Mouse (Mus musculus): ENCODE data around the gene Hist1h3a. TPM values are rescaled to one million over a fixed set of nuclear protein-coding genes. Genes with fewer than 3 reads are reported as not detected.
A peak's percentile ranks its signal among the peaks of the same experiment; 100 is the strongest.
"Not testable (repeated sequence)": the region's sequence is repeated elsewhere in the genome, so short reads cannot be mapped to it uniquely, and the experiment has no call there.

The Hist1h3a gene
- 10 to 100 TPM; 16.6 to 17.0 TPM for total RNA-seq (2021)

DNA sequence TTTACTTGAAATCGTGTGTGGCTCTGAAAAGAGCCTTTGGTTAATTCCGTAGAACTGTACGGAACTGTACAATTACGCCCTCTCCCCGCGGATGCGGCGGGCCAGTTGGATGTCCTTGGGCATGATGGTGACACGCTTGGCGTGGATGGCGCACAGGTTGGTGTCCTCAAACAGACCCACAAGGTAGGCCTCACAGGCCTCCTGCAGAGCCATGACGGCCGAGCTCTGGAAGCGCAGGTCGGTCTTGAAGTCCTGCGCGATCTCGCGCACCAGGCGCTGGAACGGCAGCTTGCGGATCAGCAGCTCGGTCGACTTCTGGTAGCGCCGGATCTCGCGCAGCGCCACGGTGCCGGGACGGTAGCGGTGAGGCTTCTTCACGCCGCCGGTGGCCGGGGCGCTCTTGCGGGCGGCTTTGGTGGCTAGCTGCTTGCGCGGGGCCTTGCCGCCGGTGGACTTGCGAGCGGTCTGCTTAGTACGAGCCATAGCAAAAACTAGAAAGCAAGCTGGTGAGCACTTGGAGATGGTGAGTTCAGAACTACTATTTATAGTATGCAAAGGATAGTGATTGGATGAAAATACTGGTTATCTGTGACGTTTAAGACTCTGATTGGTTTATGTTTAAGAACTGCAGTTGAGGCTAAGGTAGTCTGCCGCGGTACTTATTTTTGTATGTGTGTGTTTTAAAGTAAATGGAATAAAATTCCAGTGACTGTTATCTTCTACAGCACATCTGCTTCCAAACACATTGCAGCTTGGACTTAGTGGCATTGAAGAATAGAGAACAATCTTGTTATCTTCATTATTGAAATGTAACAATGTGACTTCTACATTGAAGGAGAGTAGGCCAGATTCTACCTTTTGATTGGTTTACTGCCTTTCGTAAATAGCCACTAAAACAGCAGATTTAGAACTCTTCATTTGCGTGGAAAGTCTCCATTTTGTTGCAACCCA lies at the start of gene Hist1h3a:
Gene Hist1h3a, minus strand, starts transcription at position 516 of the 951 bp plus-strand sequence.
- intact Hi-C loops (cut with DNase I): loop anchor here (5.0 to 10.0 kb wide), 2 partner anchors 140 to 397 kb away; partner anchors contain the start of genes Hist1h1e, Hist1h2be and Zfp322a
- peak; percentile 49 to 66 for DNase-seq

DNA sequence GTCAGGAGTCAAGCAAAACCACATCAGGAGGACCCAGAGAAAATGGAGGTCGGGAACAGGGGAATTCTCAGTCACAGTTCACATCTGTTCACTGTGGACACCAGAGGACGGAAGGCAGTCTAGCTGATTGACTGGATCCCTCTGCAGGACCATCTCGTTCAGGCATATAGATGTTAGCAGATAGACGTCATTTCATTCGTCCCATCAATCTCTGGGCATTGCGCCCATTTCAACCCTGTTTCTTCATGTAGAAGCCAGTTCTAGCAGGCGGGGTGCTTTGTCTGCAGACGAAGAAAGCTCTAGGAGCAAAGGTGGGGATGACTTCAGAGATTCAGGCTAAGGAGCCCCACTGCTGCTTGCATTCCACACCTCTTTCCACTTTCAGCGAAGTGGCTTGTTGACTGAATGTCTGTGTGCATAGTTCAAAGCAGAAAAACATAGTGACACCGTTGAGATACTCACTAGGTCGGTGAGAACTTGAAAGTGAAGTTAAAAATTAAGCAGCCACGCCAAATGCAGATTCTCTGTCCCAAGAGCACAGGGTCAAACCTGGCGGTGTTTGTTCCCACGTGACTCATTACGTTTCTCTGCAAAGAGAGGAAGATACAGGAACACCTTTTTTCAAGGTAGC lies 44.4 kb upstream of the Hist1h3a start, which contains the start of gene Slc17a2:
Gene Slc17a2, plus strand, starts transcription at position 572 of the 631 bp plus-strand sequence.
- intact Hi-C loops (cut with DNase I): no loop called here
- no peak for DNase-seq

DNA sequence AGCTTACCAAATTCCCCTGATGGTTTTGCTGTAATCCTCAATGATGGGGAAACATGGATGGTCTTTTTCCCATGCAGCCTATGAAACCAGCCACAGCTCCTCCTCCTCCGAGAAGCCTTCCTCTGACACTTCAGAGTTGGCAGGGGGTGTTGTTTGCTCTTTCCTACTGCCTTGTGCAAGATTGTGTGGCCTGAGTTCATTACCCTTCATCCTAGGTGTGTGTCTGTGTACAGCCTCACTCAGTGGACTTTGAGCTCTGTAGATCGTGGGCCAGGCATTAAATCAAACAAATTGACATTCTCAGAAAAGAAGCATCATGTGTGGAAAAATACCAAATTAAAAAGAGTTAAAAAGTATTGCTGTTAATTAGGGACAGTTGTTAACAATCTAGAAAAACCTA lies 42.3 kb upstream of the Hist1h3a start:
- intact Hi-C loops (cut with DNase I): no loop called here
- no peak for DNase-seq

DNA sequence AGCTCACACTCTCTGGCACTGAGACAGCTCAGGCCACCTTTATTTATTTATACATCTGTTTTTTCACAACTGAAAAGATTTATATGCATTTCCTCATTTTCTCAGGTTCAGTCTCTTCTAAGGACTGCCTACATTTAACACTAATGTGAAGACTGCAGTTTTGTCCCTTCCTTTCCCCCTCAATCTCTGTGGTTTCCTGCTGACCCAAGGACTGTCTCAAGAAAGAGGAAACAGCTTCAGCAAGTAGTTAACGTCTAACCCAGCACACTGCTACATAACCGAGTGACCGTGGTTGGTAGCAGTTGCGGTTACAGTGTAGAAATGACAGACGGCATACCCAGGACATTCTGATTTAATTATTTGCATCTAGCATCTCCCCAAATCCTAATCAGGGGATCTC lies 37.2 kb upstream of the Hist1h3a start:
- intact Hi-C loops (cut with DNase I): no loop called here
- no peak for DNase-seq

DNA sequence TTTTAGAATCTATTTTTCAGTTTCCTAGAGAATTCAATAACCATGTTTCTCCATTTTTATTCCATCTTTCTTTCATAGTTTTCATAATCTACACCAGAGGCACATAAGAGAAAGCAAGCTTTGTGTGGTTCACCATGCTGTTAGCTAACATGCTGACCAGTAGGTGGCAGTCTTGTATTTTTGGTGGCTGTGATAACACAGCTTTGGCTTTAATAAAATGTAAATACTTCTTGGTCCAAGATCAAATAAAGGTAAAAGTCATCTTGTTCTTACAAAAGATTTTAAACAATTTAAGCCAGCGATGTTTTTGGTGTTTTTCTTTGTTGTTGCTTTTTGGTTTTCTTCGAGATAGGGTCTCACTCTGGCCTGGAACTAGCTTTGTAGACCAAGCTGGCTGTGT lies 30.3 kb upstream of the Hist1h3a start:
- intact Hi-C loops (cut with DNase I): loop anchor here (5.0 kb wide), 2 partner anchors 95 to 505 kb away; no protein-coding TSS in a partner anchor
- peak; percentile 24 to 35 for DNase-seq

DNA sequence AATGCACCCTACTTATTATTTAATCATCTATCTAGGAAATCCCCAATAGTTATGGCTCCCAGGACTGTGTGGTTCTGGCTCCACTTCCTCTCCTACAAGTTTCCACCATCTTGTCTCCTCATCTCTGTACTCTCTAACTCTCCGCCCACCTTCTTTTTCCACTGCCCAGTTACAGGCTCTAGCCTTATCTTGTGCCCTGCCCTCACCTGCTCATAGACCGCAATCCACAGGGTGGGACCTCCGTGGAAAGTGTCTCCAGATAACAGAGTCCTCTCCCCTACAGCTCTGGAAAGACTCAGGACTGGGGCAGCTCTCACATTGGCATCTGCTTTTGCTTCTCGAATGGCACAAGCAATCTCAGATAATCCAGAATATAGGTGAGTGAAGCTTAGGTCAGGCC lies 16.8 kb upstream of the Hist1h3a start:
- intact Hi-C loops (cut with DNase I): no loop called here
- DNase-seq: no peak

DNA sequence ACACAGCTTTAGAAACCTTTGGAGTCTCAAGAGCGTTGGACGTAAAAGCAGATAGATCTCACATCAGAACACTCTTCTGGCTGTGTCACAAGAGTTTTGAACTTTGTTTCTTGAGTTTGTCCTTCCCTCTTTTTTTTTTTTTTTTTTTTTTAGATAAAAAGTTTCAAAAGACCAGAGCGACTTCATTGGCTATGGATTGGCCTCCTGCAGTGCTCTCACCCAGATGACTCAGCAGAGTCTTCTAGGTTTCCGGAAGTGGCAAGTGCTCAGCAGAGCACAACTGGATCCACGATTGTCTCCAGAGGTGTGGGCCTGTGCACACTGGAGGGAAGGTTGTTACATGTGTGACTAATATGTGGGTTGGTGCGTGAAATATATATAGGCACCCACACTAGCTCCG lies 16.2 kb upstream of the Hist1h3a start:
- intact Hi-C loops (cut with DNase I): no loop called here

DNA sequence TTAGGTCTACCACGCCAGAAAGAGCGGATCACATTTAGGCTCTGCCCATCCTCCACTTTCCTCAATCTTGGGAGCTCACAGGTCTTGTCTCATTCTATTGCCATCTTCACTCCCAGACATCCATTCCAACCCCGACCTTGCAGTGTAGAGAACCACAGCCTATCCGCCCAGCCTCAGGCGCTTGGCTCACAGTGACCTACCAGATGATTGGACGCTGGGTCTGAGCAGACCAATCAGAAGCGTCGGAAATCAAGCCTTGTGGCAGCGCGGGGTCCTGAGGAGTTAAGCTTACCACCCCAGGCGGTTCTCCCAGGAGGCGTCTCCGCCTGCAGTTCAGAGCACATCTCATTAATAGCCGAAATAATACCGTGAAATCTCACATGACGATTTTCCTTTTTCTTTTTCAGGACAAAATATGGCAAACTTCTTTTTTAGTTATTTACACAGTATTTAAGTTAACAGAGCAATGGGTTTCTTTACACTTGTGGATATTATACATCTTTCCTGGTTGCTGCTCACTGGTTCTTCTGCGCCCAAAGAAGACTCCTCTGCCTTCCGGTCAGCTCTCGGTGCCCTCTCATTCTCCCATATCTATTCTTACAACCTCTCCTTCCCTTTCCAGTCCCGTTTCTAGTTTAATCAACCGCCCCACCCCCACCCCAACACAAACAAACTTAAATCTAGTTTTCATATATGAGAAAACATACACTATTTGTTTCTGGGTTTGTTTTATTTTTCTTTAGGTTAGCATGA lies 10.6 kb upstream of the Hist1h3a start:
- intact Hi-C loops (cut with DNase I): no loop called here
- DNase-seq: peak in 1 of 2 experiments; percentile 16

More for the DNA sequence above, 16.2 kb upstream of the Hist1h3a start:
- no peak for DNase-seq

DNA sequence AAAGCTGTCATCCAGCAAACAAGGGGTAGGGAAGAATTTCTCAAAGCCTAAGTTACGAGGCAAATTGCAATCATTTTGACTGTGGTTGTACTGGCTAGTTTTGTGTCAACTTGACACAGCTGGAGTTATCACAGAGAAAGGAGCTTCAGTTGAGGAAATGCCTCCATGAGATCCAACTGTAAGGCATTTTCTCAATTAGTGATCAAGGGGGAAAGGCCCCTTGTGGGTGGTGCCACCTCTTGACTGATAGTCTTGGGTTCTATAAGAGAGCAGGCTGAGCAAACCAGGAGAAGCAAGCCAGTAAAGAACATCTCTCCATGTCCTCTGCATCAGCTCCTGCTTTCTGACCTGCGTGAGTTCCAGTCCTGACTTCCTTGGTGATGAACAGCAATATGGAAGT lies 7.4 kb upstream of the Hist1h3a start, which contains the start of gene Trim38:
Gene Trim38, plus strand, starts transcription at position 301 of the 400 bp plus-strand sequence.
- DNase-seq: not testable (repeated sequence)
- intact Hi-C loops (cut with DNase I): loop anchor here (10.0 kb wide), 1 partner anchor 405 kb away; the partner anchor contains the start of gene Zfp322a

DNA sequence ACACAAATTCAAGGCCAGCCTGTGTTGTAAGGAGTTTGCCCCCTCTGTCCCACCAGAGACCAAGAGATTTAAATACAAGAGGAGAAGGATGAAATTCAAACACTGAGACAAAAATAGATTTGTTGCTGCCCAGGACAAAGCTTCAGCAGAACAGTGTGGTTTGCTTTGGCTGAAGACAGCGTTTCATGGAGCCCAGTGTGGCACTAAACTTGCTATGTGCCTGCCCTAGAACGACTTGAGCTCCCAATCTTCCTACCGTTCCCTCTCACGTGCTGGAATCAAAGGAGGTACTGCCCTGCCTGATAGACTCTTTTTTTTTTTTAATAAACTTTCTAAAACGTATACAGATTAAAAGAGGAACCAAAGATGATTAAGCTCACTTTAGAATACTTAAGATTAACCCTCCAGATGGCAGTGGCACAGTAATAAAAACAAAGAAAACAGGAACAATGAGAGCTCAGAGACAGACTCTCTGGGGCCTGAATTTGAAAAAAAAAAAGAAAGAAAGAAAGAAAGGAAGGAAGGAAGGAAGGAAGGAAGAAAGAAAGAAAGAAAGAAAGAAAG lies 6.7 kb upstream of the Hist1h3a start:
- no peak for DNase-seq
- intact Hi-C loops (cut with DNase I): loop anchor here (10.0 kb wide), 1 partner anchor 404 kb away; the partner anchor contains the start of gene Zfp322a

DNA sequence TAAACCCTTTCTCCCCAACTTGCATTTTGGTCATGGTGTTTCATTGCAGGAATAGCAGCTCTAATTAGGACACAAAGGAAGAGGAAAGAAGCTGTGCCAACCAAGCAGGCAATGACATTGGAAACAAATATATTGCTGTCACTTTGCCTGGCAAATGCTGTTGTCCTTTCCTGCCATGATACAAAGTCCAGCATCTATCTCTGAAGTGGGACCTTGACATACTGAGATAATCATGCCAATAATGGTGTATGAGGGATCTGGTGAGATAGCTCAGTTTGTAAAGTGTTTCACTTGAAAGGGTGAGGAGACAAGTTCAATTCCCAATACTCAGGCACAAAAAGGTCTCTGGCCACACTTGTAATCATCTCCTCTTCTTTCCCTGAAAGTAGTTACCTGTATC lies 4.6 kb upstream of the Hist1h3a start:
- DNase-seq: no peak
- intact Hi-C loops (cut with DNase I): loop anchor here (10.0 kb wide), 1 partner anchor 402 kb away; the partner anchor contains the start of gene Zfp322a

DNA sequence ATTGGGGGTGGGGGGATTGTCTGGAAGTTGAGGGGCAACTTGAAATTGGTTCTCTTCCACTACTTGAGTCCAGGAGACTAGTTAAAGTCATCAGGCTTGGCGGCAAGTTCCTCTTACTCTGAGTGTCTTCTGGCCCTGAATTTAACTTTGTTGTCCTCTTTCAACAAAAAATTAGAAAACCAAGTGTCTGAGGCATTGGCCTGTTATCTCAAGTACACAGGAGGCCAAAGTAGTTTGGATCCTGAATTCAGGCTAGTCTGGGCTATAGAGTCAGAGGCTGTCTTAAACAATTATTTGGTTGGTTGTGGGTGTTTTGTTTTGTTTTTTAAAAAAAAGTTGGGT lies 3.0 kb upstream of the Hist1h3a start:
- intact Hi-C loops (cut with DNase I): loop anchor here (10.0 kb wide), 1 partner anchor 400 kb away; the partner anchor contains the start of gene Zfp322a
- DNase-seq: no peak

DNA sequence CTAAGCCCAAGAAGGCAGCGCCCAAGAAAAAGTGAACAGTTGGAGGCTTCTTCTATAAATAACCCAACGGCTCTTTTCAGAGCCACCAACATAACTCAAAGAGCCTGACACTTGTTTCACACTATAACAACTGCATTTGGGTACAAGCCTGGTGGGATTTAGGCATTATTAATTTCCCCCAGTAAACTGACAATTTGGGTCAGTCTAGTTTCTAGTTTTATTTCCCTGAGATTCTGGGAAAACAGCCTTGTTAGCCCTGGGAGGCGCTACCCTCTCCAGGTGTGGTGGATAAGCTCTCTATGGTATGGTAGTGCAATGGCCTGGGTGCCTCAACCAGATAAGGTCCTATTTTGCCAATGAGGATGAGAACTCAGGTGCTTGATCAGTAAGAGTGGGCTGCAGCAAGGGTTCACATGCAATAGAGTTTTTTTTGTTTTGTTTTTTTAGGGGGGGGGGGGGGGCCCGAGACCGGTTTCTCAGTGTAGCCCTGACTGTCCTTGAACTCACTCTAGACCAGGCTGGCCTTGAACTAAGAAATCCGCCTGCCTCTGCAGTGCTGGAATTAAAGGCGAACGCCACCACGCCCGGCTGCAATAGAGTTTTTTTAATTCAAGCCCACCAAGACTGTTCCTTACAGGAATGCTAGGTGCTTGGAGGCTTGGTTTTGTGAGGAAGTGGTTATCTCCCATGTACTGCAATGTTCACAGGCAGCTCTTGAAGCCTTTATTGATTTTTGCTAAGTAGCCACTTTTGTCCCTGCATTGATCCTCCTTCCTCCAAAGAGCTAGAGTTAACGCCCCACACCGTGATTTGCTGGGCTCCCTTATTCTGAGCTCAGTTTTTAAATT lies 2.4 kb upstream of the Hist1h3a start:
- intact Hi-C loops (cut with DNase I): loop anchor here (5.0 to 10.0 kb wide), 2 partner anchors 142 to 400 kb away; partner anchors contain the start of genes Hist1h1e, Hist1h2be and Zfp322a

DNA sequence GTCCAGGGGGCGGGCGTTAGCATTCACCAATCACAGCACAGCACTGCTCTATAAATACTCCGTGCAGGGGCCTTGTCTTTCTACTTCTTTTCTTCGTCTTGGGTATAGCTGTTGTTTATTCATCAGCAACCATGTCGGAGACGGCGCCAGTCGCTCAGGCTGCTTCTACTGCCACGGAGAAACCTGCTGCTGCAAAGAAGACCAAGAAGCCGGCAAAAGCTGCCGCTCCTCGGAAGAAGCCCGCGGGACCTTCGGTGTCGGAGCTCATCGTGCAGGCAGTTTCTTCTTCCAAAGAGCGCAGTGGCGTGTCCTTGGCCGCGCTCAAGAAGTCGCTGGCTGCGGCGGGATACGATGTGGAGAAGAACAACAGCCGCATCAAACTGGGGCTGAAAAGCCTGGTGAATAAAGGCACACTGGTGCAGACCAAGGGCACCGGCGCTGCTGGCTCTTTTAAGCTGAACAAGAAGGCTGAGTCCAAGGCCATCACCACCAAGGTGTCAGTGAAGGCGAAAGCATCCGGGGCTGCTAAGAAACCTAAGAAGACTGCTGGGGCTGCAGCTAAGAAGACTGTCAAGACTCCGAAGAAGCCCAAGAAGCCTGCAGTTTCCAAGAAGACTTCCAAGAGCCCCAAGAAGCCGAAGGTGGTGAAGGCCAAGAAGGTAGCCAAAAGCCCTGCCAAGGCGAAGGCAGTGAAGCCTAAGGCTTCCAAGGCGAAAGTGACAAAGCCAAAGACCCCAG lies 1.6 kb upstream of the Hist1h3a start, which contains the start of gene Hist1h1a:
Gene Hist1h1a, plus strand, starts transcription at position 81 of the 738 bp plus-strand sequence.
- intact Hi-C loops (cut with DNase I): loop anchor here (5.0 to 10.0 kb wide), 2 partner anchors 141 to 399 kb away; partner anchors contain the start of genes Hist1h1e, Hist1h2be and Zfp322a
- DNase-seq: peak; percentile 74 to 81

More for the DNA sequence above, 2.4 kb upstream of the Hist1h3a start:
- no peak for DNase-seq

DNA sequence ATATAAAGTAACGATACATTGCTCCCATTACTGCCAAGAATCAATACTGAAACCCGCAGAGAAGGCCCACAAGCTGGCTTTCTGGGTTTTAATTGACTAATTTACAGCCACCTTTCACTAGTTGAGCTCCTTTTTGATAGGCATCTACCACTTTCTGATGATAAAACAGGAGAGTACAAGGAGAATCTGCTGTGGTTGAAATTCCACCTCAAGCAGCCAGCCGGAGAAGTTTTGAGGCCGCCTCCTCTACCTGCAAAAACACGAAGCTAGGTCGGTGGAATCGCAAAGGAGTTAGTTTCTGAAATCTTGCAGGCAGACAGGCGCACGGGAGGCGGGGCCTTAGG lies 1.0 kb upstream of the Hist1h3a start:
- no peak for DNase-seq
- intact Hi-C loops (cut with DNase I): loop anchor here (5.0 to 10.0 kb wide), 2 partner anchors 141 to 398 kb away; partner anchors contain the start of genes Hist1h1e, Hist1h2be and Zfp322a

DNA sequence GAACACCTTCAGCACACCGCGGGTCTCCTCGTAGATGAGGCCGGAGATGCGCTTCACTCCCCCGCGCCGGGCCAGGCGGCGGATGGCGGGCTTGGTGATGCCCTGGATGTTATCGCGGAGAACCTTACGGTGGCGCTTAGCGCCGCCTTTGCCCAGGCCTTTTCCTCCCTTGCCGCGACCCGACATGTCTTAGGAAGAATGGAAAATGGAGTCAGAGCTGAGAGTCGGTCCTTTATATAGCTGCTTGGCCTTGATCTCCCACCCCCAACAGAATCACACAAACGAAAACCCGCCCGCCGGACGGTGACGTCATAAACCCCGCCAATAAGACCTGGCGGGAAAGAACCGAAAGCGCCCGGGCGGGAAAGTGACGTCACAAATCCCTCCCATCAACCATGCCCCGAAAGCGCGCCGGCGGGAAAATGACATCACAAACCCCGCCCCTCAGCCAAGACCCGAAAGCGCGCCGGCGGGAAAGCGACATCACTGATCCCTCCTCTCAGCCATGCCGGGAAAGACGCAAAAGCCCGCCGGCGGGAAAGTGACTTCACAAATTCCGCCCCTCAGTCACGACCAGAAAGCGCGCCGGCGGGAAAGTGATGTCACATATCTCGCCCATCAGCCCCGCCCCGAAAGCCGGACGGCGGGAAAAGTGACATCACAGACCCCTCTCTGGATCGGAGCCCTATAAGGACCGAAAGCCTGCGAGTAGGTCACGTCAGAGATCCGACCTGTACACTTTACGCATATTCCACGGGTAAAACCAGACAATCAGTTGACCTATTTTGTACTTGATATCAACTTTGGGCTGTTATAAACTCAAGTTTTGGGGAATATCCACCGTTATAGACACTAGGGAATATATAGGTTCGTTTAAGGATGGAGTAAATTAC lies 968 bp downstream of the Hist1h3a start, which contains the start of gene Hist1h4a:
Gene Hist1h4a, minus strand, starts transcription at position 259 of the 893 bp plus-strand sequence.
- intact Hi-C loops (cut with DNase I): loop anchor here (5.0 to 10.0 kb wide), 2 partner anchors 139 to 396 kb away; partner anchors contain the start of genes Hist1h1e, Hist1h2be and Zfp322a
- peak; percentile 95 to 96 for DNase-seq
